Mouse (Mus musculus) adipocyte (in vitro differentiated cells): ENCODE measurements around the gene Ndufb4.

ENCODE experiments used
- DNase-seq: peaks from one replicate; pipeline ENCODE4 v3.0.0-alpha.2; 2016; ENCODE audit warnings: low spot score

Gene Ndufb4

DNA sequence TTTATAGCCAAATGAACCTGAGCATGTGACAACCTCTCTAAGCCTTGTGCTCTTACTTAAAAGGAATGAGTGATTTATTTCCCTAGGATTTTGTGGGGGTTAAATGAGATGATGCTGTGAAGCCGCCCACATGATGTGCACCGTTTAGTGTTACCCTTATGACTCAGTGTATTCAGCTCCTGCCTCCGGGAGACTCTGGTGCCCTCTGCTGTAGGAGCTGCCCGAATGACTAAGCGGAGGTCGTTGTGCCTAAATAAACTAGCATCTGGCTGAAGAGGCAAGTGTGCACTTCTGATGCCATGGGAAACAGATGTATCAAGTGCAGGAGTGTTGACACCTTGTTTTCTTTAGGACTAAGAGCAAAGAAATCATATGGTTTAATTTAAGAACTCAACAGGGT lies 18.1 kb downstream of the Ndufb4 start:
- DNase-seq: peak; percentile 57

DNA sequence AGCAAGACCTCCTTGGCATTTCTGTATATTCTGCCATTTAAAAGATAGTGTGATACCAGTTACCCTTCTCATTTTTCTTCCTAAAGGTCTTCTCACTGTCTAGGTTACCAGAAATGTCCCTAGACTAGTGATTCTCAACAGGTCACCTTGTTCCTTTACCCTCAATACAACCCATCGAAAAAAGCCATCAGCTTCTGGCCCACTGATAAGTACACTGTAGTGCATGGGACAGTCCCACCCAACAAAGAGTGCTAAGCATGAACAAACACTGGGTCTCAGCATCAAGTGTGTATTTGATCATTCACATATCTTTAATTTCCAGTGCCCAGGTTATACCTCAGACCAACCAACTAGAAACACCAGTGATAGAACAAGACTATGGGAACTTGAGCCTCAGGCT lies 19.2 kb downstream of the Ndufb4 start:
- DNase-seq: no peak

DNA sequence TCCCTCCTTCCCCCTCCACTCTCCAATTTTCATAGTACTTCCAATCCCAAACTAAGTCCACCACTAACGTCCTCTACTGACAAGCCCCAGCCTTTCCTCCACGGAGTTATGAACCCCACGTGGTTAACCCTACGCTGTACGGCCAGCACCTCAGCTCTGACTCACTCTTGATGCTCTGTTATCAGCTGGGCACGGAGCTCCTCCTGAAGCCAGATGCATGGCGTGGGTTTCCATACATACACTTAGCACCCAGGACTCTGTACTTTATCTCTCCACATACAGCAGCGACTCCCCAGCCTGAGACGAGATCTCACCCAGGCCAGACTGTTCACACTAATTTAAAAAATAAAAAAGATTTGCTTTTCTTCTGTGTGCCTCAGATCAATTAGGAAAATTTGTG lies 19.7 kb downstream of the Ndufb4 start:
- DNase-seq: no peak

DNA sequence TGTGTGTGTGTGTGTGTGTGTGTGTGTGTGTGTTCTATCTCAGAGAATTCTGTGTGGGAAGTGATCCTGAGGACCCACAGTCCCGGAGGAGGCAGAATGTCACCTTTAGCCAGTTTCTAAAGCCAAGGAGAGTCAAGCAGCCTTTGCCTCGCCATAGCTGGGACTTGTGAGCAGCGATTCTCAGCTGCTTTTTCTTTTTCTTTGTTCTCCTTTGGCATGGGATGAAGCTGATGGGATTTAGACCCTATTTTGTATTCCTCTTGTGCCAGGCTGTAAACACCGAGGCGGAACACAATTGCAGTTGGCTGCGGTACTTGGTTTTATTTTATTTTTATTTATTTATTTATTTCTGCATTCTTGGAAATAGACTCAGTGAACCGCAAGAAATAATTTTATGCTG lies 25.2 kb downstream of the Ndufb4 start:
- DNase-seq: no peak

DNA sequence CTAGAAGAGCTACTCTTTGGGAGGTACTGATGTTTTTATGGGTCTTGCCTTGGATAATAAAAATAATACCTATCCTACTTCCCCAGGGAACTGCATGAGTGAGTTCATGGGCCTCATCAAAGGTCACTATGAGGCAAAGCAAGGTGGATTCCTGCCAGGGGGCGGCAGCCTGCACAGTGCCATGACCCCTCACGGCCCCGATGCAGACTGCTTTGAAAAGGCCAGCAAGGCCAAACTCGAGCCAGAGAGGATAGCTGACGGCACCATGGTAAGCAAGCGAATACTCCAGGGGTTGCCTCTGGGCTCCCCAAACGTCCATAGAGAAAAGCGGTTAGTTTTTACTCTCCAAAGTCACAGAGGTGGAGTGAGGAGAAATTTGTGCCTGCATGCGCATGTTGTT lies 25.9 kb downstream of the Ndufb4 start:
- DNase-seq: no peak

DNA sequence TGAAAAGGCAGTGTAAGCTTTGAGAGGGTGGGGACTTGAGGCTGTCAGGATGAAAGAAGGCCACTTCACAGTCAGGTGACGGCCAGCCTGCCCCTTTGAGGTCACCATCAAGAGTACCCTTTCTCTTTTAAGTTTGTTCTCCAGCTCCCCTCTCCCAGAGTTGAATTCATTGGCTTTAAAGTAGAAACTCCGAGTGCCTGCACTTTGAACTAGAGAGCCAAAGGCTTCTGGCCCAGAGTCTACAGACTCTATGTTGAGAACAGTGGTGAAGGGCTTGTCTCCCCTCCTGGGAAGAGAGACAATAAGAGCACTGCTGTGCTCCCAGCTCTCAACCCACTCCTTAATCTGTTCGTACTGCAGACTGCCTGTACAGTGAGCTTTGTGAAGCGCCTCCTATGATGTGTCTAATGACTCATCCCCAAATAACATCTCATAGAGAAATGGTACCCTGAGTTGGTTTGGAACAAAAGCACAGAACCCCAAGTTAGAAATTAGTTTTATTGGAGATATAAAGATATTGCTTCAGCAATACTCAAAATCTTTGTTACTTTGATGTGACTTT lies 27.8 kb downstream of the Ndufb4 start:
- no peak for DNase-seq

DNA sequence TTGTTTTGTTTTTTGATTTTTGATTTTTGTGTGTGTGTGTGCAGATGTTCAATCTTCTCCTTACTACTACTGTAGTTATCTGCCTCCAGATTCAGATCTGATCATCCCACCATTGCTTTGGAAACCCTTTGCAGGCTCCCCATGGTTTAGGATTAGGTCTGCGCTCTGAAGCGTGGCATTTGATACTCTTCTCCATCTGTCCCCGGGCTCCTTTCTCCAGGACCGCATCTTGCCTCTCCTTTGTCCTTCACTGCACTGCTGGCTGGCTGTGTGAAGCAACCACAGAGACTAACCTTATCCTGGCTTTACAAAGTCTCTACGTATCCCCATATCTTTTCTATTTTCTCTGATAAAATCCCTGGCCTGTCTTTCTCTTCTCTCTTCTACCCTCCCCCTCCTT lies 31.3 kb downstream of the Ndufb4 start:
- DNase-seq: no peak

DNA sequence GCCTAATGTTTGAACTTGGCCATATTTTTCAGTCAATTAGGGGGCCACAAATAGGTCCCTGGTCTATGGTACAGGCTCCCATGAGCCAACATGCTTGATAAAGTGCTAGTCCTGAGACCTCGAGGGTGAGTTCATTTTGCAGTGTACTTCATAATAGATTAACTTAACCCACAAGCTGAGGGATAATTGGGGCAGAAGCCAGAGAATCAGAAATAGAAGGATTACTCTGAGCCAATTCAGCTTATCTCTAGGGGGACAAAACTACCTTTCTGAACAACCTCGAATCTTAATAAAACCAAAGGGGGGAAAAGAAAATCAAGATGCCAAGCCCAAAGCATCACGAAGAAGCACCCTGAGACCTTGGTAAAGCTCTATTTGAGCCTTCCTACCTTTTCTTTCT lies 31.9 kb downstream of the Ndufb4 start:
- no peak for DNase-seq

DNA sequence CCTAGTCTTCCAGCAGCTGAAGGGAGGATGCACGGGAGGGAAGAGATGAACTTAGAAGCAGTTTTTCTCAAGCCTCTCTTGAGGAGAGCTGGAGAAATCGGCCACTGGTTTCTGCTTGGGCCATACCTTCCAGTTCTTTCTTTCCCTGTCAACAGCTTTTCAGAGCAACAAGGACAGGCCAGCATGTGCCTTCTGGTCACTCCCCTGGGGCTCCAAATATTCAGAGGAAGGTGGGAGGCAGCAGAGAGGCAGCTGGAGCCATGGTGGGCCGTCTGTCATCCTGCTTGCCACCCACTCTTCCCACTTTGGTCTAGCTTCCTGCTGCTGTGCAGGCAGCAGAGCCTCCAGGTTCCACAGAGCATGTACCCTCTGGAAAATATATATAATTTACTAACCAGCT lies 36.6 kb downstream of the Ndufb4 start:
- DNase-seq: no peak

DNA sequence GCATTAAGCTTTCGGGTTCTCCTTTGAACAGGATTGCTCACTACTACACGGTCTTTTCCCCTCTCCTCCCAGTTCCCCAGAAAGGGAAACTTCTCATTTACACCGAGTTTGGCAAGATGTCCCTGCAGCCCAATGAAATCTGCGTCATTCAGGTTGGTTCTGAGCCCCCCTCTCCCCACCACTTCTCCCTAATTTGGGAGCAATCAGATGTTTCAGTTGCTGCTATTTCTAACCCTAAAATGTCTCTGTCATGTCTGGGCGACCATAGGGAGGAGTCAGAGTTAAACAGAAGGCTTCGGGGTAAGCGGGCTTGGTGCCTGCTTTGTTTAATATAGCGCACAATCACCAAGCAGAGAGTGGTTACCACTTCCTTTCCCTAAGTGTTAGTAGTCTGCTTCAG lies 38.1 kb downstream of the Ndufb4 start:
- no peak for DNase-seq

DNA sequence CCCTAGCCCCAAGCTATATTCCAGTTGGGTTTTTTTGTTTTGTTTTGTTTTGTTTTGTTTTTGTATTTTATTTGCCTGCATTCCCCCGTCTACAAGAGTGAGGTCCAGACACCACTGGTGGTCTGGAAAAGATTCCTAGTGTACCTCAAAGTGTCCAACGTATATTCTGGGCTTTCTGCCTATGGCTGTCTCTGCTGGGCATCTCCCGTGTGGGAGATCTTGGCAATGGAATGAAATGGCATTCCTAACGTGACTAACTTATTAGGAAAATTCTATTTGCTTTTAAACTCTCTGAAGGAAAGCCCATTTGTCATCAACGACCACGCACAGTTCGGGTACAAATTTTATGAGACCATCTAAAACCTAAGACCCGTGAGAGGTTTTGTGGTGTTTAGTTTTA lies 38.8 kb downstream of the Ndufb4 start:
- DNase-seq: no peak

DNA sequence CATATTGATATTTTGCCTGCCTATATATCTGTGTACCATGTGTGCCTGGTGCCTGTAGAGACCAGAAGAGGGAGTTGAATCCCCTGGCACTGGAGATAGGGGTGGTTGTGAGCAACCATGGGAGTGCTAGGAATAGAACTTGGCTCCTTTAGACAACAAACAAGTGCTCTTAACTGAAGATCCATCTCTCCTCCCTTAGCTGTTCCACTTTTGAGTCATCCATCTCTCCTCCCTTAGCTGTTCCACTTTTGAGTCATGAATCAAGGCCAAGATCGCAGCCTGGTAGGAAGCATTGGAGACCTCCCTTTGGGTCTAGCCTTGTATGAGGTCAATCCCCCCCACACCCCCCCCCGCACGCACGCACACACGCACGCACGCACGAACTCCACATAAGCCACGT lies 39.7 kb downstream of the Ndufb4 start:
- DNase-seq: no peak

DNA sequence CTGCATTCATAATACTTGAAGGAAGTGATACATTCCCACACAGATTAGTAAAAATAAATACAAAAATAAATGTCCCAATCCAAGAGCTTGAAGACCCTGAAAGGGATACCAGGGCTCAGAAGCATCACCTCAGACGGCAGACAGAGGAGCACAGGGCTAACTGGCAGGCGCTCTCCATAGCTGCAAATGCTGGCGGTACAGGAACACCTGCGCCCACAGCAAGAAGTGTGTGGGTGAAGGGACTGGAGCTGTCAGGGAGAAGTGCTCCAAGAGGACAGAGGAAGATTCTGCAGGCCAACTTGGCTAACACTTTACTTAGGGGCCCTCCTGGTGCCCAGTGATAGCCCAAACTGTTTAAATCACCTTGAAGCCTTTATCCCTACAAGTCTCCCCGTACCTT lies 42.2 kb downstream of the Ndufb4 start:
- no peak for DNase-seq

DNA sequence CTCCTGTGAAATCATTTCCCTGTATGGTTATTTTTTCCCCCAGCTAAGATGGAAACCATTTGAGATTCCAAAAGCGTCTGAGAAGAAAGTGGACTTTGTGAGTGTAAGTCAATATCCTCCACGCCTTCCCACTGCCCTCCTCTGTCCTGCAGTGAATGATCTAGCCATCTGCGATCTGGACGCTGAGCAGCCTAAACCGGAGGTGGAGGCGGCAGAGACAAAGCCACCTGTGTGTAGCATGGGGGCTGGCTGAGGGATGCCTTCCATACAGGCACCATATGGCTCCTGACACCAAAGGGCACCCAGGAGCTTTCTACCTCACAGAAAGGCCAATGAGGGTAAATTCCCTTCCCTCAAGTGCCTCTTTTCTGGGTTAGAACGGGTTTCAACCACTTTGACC lies 43.2 kb downstream of the Ndufb4 start:
- no peak for DNase-seq

DNA sequence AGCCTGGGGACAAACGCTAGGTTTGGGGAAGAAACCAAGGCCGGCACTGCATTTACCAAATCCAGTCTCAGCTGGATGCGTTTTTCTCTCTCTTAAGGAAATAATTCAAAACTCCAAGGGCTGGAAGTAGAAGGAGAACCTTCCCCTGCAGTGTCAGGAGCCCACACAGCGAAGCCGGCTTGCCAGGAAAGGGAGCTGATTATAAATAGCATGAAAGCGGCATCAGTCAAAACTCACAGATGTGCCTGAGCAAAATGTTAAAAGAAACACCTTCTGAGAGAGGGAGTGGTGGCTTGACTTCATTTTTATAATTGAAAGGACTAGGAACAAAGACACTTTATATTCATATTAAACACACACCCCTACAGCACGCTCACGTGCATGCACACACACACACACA lies 43.9 kb downstream of the Ndufb4 start:
- DNase-seq: no peak

DNA sequence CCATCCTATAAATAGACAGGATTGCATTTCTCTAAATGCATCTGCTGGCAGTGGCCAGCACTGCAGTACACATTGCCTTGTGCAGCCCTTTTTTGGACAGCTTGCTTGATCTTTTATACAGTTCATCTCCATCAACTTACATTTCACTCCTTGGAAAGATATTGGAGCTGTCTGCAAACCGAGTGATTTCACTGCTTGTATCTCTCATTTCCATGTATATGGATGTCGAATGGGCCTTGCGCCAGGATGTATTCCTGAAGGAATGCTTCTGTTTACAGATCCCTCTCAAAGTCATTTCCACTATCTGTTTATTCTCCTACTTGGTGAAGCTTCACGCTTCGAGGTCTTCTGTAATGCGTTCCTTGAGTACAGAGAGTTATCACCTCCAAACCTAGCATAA lies 50.0 kb downstream of the Ndufb4 start:
- DNase-seq: no peak

DNA sequence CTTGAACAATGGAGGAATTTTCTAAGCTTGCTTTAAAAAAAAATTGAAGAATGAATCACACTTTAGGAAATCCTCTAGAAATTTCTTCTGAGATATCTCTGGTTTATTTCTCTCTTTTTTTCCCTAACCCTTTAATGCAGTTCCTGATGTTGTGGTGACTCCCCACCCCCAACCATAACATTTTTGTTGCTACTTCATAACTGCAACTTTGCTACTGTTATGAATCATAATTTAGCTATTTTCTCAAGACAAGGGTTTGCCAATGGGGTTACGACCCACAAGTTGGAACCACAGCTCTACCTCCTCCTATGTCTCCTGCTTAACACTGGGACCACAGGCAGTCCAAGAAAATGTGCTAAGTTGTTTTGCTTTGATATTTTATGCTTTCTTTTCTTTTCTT lies 50.8 kb downstream of the Ndufb4 start:
- peak; percentile 16 for DNase-seq

DNA sequence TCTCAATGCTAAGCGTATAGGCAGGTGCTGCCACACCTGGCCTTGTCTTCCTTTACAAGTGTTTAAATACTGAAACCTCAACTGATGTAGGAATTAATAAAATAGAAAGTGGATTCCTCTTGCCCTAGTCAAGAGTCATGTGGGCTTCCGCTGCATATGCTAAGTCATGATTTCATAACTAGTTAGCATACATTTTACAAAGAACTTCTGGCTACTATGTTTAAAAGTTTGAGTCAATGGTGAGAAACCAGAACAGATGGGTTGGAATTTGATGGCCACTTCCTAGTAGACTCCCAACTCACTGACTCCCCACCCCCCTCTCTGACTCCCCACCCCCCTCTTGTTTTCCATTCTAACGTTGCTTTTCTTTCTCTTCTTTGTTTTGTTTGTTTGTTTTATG lies 54.9 kb downstream of the Ndufb4 start:
- DNase-seq: no peak

DNA sequence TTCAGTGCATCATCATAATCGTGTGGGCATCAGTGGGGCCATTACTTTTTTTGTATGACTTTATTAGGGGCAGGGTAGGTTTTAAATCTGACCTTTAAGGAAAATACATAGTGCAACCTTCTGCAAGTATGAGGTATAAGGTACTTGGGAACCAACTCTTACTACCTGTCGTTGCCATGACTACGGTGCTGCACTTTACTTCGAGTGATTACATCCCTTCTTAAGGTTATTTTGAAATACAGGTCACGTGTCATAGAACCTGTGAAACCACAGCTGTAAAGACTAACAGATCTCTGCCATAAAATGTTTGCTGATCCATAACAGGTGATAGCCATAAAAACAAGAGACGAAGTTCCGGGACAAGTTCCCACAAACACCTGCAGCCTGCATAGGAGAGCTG lies 55.8 kb downstream of the Ndufb4 start:
- no peak for DNase-seq

DNA sequence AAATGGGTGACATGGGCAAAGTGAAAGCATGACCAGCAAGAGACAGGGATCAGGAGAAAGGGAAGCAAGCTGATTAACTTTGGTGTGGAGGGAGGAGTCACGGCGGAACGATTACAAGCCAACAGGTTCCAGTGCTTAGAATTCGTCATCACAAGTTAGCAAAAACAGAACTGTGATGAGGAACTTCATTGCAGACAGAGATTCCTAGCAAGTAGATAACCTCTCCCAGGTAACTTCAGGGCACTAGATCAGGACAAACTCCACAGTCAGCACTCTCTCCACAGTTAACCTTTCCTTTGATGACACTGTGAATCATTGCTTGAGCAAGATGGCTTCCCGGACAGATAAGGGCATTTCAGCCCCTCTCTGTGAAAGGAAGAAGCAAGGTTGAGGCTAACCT lies 56.8 kb downstream of the Ndufb4 start:
- DNase-seq: no peak
